Mouse (Mus musculus) lung, adult 2 months (tissue): Measurements from ENCODE around the gene Ralgps2. TPM values are rescaled to one million over a fixed set of nuclear protein-coding genes. Genes with fewer than 3 reads are reported as not detected.
A peak's percentile ranks its signal among the peaks of the same experiment; 100 is the strongest.

Source experiments
- DNase-seq: peaks from one replicate; pipeline ENCODE4 v3.0.0; 2022
- H3K4me1 ChIP-seq: fragments of 200-500 bp; 2 replicates; pipeline ENCODE4 v1.6.1; 2011; ENCODE audit warnings: low read length; ENCODE audit not compliant: control insufficient read depth, insufficient read depth
- H3K4me3 ChIP-seq: fragments of 200-500 bp; replicated peaks from 2 replicates; pipeline ENCODE3; 2011; ENCODE audit warnings: low read depth, mild to moderate bottlenecking, control low read depth, low read length; ENCODE audit errors: extremely low read depth
- CTCF ChIP-seq: fragments of 200-500 bp; IDR thresholded peaks from 2 replicates; pipeline ENCODE4 v1.5.1; 2011; ENCODE audit warnings: mild to moderate bottlenecking, low read length, control low read depth; ENCODE audit not compliant: insufficient read depth
- POLR2A ChIP-seq: fragments of 200-500 bp; IDR thresholded peaks from 2 replicates; pipeline ENCODE4 v1.6.1; 2011; ENCODE audit warnings: low read depth, mild to moderate bottlenecking, control low read depth, low read length, borderline replicate concordance; ENCODE audit errors: extremely low read depth
- WGBS: fragments of 180-500 bp; shearing (Covaris S2); methylation state at CpG from one replicate; pipeline ENCODE4 v1.1.7; 2018; 5-methylcytosine and 5-hydroxymethylcytosine counted together
- polyA plus RNA-seq: library from polyadenylated mRNA; depleted of rRNA; stranded (reverse); fragments of >200 nt; gene quantifications from 2 replicates; pipeline ENCODE4 v1.2.3, GENCODE M21; 2012

Gene Ralgps2
- polyA plus RNA-seq, 1 experiment: 7.0 TPM

DNA sequence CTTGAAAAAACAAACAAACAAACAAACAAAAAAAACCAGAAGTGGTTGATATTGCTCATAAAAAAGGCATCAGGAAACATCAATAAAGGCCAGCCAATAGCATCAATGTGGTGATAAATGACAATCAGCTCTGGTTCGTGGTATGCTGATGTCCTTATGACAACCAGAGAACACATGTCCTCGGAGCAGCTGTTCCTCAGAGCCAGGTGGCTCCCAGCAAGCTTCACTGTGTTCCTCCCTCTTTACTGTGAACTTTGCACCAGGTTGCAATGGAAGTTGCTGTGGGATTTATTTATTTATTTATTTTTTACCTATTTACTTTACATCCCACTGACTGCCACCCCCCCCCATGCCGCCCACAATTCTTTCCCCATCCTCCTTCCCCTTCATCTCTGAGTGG lies 17.9 kb upstream of the Ralgps2 start:
- DNase-seq: no peak
- TF ChIP-seq CTCF (no peak), POLR2A (no peak)
- H3K4me3 ChIP-seq: no peak overlapping the region
- 91% methylated on average over 3 of the region's 3 CpGs for WGBS
- no peaks in the 10 kb centered on the region; the same call in 1 of the 2 replicates for H3K4me1 ChIP-seq

DNA sequence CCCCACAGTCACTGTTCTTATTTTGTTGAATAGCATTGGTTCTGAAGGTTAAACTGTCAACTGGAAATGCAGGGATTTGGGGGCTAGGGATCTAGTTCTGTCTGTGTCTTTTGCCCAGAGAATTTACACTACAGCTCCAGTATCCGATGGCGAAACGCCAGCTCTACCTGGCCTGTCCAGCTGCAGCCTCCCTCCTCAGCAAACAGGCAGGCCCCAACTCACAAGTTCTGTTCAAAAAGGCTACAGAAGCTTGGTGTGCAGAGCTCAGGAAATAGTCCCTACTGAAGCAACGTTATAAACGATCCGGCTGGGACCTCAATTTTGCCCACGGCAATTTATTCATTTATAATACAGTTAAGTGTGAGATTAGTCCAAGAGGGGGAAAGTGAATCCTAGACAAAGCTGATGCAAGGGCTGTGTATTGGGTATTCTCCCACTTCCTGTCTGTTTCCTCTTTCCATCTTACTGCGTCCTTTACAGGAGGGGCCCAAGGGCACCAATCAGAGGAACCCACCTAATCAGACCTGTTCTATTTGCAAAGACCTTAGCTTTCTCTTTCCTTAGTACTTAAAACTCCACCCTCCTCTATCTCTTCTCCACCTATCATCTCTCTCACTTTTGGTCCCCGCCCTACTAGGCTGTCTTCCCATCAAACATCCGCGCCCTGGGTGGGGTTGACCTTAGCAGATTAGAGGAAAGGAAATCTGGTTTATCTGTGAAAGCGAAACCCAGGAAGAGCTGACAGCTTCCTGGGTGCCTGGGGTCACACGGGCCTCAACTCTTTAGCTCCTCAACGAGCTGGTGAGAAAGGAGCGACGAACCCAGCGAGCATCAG lies 16.7 kb upstream of the Ralgps2 start:
- DNase-seq: no peak
- WGBS: 48% methylated on average over 17 of the region's 17 CpGs
- Histone ChIP-seq H3K4me1 (no peaks in the 10 kb centered on the region; the same call in 1 of the 2 replicates), H3K4me3 (no peak overlapping the region)
- TF ChIP-seq CTCF (no peak), POLR2A (no peak)

DNA sequence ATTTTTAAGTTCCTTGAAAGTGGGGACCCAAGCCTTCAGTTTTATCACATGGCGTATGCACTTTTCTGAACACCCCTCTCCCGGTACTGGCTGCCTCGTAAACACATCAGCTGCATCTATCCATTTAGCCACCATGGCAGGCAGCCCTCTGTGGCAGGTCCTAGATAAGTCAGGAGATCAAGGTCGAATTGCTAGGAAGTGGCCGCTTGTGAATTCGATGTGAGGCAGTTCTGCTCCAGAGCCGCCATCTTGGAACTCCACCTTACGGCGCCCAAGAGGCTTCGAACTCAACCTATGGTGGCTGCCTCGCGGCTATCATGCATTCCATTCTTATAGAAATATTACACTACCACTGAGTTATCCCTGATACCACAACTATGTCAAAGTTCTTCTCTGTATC lies 14.8 kb upstream of the Ralgps2 start:
- no peaks in the 10 kb centered on the region; the same call in 1 of the 2 replicates for H3K4me1 ChIP-seq
- TF ChIP-seq POLR2A (no peak), CTCF (no peak)
- no peak for DNase-seq
- WGBS: 95% methylated on average over 12 of the region's 12 CpGs
- no peak overlapping the region for H3K4me3 ChIP-seq

DNA sequence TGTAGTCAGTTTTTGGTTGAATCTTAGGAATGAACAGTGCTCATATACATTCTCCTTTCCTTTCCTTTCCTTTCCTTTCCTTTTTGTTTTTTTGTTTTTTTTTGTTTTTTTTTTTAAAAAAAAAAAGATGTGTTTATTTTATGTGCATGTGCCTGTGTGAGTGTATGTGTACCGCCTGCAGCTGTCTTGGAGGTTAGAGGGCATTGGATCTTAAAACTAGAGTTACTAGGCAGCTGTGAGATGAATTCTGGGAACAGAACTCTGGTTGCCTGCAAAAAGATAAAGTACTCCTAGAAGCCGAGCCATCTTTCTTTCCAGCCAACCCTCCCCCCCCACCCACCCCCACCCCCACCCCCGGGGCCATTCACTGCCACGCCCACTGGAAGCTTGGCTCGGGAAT lies 10.9 kb upstream of the Ralgps2 start:
- WGBS: 37% methylated on average over 5 of the region's 5 CpGs
- no peak for DNase-seq
- no peak for TF ChIP-seq POLR2A
- TF ChIP-seq CTCF: no peak
- H3K4me1 ChIP-seq: no peaks in the 10 kb centered on the region
- no peak overlapping the region for H3K4me3 ChIP-seq

DNA sequence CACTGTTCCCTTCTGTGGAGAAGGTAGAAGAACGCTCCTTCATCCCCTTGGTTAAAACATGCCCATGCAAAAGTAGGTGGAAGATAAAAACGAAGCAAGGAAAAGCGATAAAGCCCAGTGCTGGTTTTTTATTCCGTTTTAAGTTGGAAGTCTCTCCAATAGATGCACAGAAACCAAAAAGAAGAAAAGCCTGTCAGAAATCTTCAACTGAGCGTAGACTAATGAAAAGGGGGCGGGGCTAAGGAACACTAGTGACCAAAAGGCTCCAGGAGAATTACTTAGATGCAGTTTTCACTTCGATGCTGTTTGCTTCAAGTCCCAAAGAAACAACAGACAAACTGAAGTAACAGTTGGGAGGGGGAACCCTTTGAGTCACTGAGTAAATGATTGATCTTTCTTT lies 1.2 kb upstream of the Ralgps2 start:
- DNase-seq: no peak
- TF ChIP-seq CTCF (no peak), POLR2A (no peak)
- WGBS: 40% methylated on average over 7 of the region's 7 CpGs
- H3K4me1 ChIP-seq: peaks cover 4% of the 10 kb centered on the region; the same call in 1 of the 2 replicates
- no peak overlapping the region for H3K4me3 ChIP-seq

DNA sequence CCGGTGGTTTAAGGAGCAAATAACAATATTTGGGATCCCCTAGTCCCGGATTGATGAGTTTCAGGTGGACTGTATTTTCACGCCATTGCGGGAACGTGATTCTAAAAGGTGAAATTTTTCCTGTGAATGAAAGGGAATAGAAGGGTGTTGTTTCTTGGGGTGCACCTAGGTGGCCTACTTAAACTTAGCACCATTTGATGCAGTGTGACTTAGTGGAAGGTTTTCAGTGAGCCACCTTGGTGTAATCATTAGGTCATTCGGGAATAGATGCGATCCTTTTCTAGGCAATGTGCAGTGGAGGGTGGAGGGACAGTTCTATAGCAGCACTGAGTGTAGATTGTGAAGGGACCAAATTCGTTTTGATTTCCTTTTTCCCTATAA lies 706 bp upstream of the Ralgps2 start:
- DNase-seq: no peak
- WGBS: 10% methylated on average over 8 of the region's 8 CpGs
- H3K4me1 ChIP-seq: peaks cover 4% of the 10 kb centered on the region; the same call in 1 of the 2 replicates

DNA sequence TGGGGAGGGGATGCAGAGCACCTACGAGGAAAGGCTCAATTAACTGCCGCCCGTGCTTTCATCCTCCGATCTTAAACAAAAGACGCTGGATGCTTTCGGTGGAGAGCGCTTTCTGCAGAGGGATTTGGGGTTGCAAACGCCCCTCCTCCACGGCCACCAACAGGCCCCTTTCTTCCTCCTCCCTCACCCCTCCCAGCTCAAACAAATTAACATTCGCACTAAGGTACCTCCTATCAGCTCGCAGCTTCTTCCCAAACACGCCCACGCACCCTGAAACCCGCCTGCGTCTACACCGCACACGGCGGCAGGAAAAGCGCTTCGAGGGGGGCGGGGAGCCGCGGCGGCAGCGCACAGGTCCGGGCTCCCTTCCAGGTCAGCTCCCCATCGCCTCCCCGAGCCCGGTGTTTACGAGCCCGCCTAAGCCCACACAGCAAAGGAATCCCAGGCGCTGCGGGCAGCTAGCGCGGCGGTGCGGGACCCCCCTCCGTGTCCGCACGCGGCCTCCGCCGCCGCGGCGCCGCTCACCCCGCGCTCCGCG lies 652 bp downstream of the Ralgps2 start:
- Histone ChIP-seq H3K4me3 (peak overlapping the region; percentile 70), H3K4me1 (peaks cover 4% of the 10 kb centered on the region; the same call in 1 of the 2 replicates)
- DNase-seq: peak; percentile 43
- WGBS: 2% methylated on average over 51 of the region's 51 CpGs
- TF ChIP-seq CTCF (no peak), POLR2A (no peak)

More for the DNA sequence above, 706 bp upstream of the Ralgps2 start:
- TF ChIP-seq CTCF (no peak), POLR2A (no peak)
- H3K4me3 ChIP-seq: peak overlapping the region; percentile 70

DNA sequence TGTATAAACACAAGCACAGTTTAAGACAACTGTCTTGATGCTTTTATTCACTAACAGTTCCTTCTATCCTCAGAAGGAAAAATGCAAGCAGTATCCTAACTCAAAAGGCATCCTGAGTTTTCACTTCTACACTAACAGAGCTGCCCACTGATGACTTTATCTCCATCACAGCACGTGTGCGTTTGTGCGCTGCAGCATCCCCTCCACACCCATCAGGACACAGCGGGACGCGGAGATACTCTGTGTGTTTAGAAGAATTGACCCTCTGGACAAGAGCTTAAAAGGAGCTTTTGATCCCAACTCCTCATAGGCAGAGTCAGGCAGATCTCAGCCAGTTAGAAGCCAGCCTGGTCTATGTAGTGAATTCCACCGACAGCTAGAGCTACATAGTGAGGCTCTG lies 2.0 kb downstream of the Ralgps2 start:
- WGBS: 78% methylated on average over 7 of the region's 7 CpGs
- H3K4me3 ChIP-seq: no peak overlapping the region
- TF ChIP-seq CTCF: no peak
- TF ChIP-seq POLR2A: no peak
- no peak for DNase-seq
- H3K4me1 ChIP-seq: peaks cover 4% of the 10 kb centered on the region; the same call in 1 of the 2 replicates

DNA sequence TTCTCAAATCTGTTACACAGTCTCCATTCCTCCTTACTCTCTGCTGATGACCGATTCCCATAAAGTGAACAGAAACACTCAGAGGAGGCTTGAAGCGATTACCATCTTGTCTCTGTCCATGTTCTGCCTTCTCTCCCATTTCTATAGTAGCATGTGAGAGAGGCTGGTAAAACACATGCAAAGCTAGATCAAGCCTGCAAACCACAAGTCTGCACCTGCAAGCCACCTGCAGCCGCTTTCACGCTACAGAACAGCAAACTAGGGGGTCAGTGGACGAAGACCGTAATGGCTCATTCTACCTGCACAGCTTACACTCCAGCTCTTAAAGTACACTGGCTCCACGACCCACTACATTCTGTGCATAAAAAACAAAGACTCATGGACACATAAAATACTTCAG lies 5.7 kb downstream of the Ralgps2 start:
- TF ChIP-seq POLR2A (no peak), CTCF (no peak)
- 87% methylated on average over 7 of the region's 7 CpGs for WGBS
- no peak overlapping the region for H3K4me3 ChIP-seq
- H3K4me1 ChIP-seq: peaks cover 4% of the 10 kb centered on the region; the same call in 1 of the 2 replicates
- no peak for DNase-seq

DNA sequence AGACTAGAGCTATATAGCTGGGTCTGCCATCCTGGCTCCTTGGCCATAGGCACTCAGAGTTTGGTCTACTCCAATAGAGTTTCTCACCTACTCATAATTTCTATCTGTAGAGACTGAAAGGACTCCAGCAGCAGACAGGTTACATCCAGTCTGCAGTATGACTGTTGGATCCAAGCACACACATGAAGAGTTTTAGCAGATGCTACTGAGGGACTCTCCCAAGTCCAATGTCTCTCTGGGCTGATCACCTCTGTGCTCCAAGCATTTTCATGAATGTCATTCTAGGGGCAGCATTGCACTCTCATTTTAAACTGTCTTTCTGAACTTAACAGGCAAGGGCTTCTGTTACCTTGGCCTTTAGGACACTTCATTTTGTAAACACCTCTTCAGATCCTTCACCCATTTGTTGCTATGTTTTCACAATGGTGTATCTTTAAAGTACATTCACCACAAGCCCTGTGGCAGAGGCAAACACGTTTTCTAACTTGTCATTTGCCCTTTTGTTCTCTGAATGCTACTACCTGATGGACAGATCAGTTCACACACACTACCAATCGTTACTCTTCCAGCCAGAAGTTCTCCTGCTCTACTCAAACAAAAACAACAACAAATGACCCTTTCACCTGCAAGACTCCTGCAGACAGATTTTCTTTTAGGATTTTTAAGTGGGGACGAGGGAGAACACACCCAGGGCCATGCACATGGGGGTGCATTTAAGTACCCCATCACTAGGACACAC lies 7.2 kb downstream of the Ralgps2 start:
- Histone ChIP-seq H3K4me1 (peaks cover 2% of the 10 kb centered on the region; the same call in 1 of the 2 replicates), H3K4me3 (no peak overlapping the region)
- TF ChIP-seq POLR2A (no peak), CTCF (no peak)
- no peak for DNase-seq
- WGBS: 47% methylated on average over 3 of the region's 3 CpGs
